Mouse (Mus musculus): ENCODE data around the gene Ugt1a6b. TPM values are rescaled to one million over a fixed set of nuclear protein-coding genes. Genes with fewer than 3 reads are reported as not detected.

Gene Ugt1a6b
- total RNA-seq, 2 experiments from 2014 or later = 0.30 TPM; not detected in 1

- no peak for DNase-seq (ENCODE audit: low spot score in 2 of 2)
Observed at GRCm38 (mm10) chr1:88235894-88236415, 132.9 kb downstream of the Ugt1a6b start.

GRCm38 (mm10) chr1:88237311-88237710 lies 134.3 kb downstream of the Ugt1a6b start:
- DNase-seq (ENCODE audit: low spot score in 2 of 2) = no peak

- DNase-seq (ENCODE audit: low spot score in 2 of 2) = no peak
Observed at GRCm38 (mm10) chr1:88238771-88239170, 135.7 kb downstream of the Ugt1a6b start.

GRCm38 (mm10) chr1:88240072-88240471 lies 137.0 kb downstream of the Ugt1a6b start:
- no peak for DNase-seq (ENCODE audit: low spot score in 2 of 2)

- DNase-seq (ENCODE audit: low spot score in 2 of 2) = no peak
Observed at GRCm38 (mm10) chr1:88240579-88240978, 137.5 kb downstream of the Ugt1a6b start.

- no peak for DNase-seq (ENCODE audit: low spot score in 2 of 2)
Observed at GRCm38 (mm10) chr1:88243861-88244260, 140.8 kb downstream of the Ugt1a6b start.

GRCm38 (mm10) chr1:88245881-88246280 lies 142.8 kb downstream of the Ugt1a6b start:
- DNase-seq (ENCODE audit: low spot score in 2 of 2) = no peak

- no peak for DNase-seq (ENCODE audit: low spot score in 2 of 2)
Observed at GRCm38 (mm10) chr1:88246386-88246785, 143.3 kb downstream of the Ugt1a6b start.

- DNase-seq (ENCODE audit: low spot score in 2 of 2) = no peak
Observed at GRCm38 (mm10) chr1:88247660-88248059, 144.6 kb downstream of the Ugt1a6b start.

- no peak for DNase-seq (ENCODE audit: low spot score in 2 of 2)
Observed at GRCm38 (mm10) chr1:88248658-88249057, 145.6 kb downstream of the Ugt1a6b start.

GRCm38 (mm10) chr1:88249596-88249995 lies 146.5 kb downstream of the Ugt1a6b start:
- no peak for DNase-seq (ENCODE audit: low spot score in 2 of 2)

GRCm38 (mm10) chr1:88250023-88250422 lies 147.0 kb downstream of the Ugt1a6b start:
- DNase-seq (ENCODE audit: low spot score in 2 of 2) = no peak

- no peak for DNase-seq (ENCODE audit: low spot score in 2 of 2)
Observed at GRCm38 (mm10) chr1:88253106-88253505, 150.1 kb downstream of the Ugt1a6b start.

- no peak for DNase-seq (ENCODE audit: low spot score in 2 of 2)
Observed at GRCm38 (mm10) chr1:88253540-88253939, 150.5 kb downstream of the Ugt1a6b start.

- no peak for DNase-seq (ENCODE audit: low spot score in 2 of 2)
Observed at GRCm38 (mm10) chr1:88254793-88255465, 151.9 kb downstream of the Ugt1a6b start.

GRCm38 (mm10) chr1:88255466-88255857 lies 152.4 kb downstream of the Ugt1a6b start:
- no peak for DNase-seq (ENCODE audit: low spot score in 2 of 2)

- no peak for DNase-seq (ENCODE audit: low spot score in 2 of 2)
Observed at GRCm38 (mm10) chr1:88255989-88256754, 153.1 kb downstream of the Ugt1a6b start.

GRCm38 (mm10) chr1:88256886-88257663 lies 154.0 kb downstream of the Ugt1a6b start:
- DNase-seq (ENCODE audit: low spot score in 2 of 2) = no peak

- DNase-seq (ENCODE audit: low spot score in 2 of 2) = no peak
Observed at GRCm38 (mm10) chr1:88257681-88258080, 154.6 kb downstream of the Ugt1a6b start.

GRCm38 (mm10) chr1:88258361-88258760 lies 155.3 kb downstream of the Ugt1a6b start:
- no peak for DNase-seq (ENCODE audit: low spot score in 2 of 2)

- no peak for DNase-seq (ENCODE audit: low spot score in 2 of 2)
Observed at GRCm38 (mm10) chr1:88258881-88259642, 156.0 kb downstream of the Ugt1a6b start.

Data from left cerebral cortex, adult 18-20 months (tissue).